Mouse (Mus musculus) embryo, embryonic 10.5 days (tissue): ENCODE measurements at regions not wholly inside any gene's neighbourhood (a gene's known extent, or its start where the extent isn't known, plus 50 kb on each side); places are given as distances from the start of the nearest gene placed in this dataset.
A peak's percentile ranks its signal among the peaks of the same experiment; 100 is the strongest.

ENCODE experiments used
- DNase-seq: peaks from one replicate; pipeline ENCODE4 v3.0.0-alpha.2; 2015; ENCODE audit warnings: low spot score

DNA sequence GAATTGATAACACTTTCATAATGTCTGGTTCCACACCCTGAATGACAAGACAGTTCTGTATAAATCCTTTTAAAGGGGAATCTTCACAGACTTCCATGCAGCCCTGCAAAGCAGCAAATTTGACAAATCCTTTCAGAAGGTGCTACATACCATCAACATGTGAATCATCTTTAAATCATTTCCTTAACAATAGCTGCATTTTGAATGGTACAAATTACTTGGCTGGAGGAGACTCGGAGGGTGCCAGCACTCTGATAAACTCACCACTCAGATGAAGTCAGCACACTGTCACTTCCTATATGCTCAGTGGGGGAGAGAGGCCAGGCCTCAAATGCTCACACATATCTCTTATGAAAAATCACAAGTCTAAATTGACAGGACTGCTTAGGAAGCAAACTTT is 386.1 kb downstream of the Efnb2 start:
- no peak for DNase-seq

DNA sequence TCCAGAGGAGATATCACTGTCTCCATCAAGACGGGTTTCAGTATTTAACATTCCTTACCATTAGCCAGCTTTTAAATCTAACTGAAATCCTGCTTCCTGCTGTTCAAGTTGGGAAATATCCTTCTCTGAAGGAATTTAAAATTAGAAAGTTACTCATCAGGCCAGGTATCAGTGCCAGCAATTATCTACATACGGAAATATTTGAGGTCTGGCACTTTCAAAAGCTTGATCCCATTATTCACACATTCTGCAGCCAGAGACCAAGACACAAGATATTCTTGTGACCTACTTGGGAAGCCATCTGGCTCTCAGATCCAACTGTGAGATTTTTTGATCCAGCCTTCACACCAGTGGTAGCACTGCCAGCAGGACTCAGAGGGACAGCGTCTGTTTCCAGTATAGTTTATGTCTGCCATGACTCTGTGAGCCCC is 386.8 kb downstream of the Efnb2 start:
- no peak for DNase-seq

DNA sequence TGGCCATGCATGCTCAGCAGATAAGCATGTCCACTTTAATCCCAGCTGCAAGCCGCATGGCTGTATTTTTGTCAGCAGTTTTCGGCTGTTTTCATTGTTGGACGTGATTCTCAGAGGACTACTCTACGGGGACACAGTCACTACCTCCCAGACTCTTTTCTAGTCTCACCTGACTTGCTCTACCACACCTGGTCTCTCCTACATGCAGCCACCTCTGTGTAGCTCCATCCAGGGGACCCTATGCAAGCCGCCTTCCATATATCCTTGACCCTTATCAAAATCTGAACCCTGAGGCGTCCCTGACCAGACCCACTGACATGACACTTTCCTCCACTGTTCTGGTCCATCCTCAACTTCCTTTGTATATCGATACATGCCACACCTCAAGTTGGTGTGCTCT is 402.2 kb downstream of the Efnb2 start:
- DNase-seq = no peak

DNA sequence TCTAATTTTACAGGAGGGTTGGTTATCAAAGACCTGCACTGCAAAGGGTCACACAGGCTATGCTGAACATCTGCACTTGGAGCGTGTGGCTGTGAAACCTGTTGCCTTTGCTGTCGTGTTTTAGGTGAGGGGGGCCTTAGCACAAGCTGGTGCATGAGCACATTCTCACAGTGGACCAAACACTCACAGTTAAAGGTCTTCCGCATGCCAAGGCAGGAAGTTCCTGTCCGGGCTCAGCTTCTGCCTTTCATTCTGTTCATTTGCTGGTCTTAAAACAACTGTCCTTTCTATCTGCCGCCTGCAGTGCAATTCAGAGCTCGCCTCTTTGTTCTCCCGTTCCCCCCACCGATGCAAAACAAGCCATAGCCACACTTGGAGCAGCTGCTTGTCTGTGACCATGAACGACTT is 402.8 kb downstream of the Efnb2 start:
- peak; percentile 69 for DNase-seq

DNA sequence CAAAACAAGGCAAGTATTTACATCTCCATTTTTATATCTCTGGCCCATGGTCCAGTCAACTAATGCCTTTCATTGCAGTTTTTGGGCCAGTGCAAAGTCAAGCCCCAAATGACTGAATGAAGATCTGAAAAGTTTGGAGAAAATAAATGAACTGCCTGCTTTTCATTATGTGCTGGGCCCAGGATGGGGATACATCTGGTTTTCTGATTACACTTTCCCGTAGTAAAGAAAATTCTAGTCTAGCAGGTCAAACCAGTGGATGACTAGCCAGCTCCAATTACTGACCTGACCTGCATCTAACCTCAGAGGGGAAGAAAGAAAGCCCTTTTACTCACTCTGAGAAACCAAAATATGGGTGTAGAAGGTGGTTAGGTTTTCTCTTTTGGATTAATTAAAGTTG is 404.7 kb downstream of the Efnb2 start:
- peak; percentile 71 for DNase-seq

DNA sequence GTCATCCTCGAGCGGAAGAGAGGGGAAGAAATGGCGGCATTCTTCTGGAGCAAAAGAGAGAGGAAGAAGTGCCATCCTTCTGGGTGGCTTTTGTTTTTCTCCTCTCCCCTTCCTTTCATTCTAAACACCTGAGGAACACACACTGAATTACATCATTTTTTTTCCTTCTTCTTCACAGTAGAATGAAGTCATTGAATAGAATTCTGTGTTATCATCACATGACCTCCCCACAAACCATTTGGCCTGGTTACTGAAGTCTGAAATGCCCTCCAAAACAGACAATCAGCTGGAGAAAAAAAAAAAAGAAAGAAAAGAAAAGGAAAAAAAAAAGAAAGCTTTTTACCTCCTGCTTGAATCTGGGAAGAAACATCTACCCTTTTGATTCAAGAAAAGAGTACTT is 406.6 kb downstream of the Efnb2 start:
- DNase-seq = no peak

DNA sequence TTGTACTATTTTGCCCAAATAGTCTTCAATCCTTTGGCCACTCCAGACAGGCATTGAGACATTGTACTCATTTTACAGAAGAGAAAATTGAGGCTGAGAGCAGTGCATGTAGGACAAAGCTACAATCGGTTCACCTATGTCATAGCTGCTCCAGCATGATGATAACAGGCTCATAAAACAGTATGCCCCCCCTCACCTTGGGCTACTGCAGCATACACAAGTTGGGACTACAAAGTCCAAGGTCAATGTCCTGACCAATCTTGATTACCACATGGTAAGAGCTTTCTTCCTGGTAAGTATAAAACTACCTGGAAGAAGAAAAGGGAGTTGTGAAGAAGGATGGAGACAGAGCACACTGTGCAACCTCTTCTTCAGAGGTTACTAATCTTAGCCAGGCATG is 416.4 kb downstream of the Efnb2 start:
- no peak for DNase-seq

DNA sequence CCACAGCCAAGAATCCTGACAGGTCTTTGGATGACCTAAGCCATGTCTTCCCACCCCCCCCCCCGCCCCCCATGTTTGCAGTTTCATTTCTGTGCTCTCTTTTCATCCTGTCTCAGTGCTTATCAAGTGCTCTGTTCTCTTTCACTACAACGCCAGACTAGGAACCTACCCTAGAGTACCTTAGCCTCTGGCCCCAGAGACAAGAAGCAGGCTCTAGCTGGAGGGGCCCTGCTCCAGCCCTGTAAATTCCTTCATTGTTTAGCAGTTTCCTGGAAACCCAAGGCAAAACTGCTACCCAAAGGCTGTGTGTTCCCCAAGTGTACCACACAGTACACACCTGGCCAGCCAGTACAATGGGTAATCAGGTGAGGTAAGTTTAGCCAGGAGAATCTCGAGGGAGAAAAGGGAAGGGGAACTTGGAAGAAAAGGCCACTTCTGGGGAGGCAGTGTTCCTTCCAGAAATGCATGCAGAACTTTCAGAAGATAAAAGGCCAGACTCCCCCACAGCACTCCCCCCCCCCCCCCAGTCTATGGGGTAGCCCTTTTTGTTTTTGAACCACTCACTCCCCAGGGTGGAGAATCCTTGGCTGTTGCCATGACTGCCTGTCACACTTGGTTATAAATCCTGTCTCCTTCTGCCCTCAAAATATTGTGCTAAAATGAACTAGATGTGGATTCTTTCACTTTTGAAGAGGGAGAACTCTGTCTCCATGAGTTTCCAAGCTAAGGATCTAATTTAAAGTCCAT is 419.1 kb downstream of the Efnb2 start:
- DNase-seq = peak; percentile 46

DNA sequence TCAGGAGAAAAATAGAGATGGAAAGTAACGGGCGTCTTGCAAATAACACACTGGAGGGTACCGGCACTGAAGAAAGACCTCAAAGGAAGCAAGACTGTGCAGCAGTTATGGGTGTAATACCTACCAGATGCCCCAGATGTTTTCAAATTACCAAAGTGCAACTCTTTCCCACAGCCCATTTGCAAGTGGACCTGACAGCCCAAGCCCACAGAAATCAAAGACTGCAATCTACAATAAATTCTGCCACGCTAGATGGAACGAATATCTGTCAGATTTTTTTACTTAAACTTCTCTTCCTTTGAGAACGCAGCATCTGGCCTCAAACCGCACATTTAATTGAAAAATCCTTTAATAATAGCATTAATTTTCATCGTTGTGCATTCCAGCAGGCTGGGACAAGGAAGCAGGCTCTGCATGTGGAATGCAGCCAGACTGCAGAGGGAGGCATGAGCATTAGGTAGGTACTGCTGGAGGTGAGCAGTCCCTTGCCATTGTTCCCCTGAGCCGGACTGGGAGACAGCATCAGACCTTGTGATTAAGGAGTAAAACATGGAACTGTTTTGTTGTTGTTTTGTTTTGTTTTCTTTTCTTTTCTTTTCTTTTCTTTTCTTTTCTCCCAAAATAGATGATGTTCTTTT is 419.9 kb downstream of the Efnb2 start:
- peak; percentile 51 for DNase-seq

DNA sequence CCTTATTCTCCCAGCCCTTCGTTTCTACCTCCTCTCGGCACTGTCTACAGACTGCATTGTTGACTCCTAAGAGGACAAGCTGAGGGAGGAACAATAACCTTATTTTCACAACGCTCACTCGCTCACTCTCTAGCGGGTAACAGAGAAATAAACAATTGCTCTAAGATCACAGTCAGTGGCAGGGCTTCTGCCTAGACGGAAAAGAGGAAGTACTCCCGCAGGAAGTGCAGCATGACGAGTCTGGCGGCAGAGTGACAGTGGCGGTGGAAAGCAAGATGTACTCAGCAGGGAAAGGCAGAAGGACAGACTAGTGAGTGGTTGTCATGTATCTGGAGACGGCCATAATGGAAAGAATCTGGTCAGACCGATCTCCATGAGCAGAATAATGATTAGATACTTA is 421.6 kb downstream of the Efnb2 start:
- no peak for DNase-seq

DNA sequence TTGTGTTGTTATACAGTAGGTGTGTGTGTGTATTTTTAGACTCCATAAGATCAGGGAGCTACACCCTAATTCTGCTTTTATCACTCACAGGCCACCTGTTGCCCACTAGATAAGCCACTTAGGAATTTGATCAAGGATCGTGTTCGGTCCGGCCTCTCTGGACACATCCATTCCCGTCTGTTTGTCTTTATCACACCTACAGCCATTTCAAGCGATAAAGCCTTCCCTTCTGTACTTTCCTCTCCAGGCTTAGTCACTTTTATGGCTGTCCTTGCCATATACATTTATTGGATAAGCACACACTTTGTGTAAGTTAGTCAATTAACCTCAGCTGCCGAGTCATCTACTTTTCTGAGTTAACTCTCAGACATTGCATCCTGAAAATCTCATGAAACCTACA is 423.0 kb downstream of the Efnb2 start:
- no peak for DNase-seq

DNA sequence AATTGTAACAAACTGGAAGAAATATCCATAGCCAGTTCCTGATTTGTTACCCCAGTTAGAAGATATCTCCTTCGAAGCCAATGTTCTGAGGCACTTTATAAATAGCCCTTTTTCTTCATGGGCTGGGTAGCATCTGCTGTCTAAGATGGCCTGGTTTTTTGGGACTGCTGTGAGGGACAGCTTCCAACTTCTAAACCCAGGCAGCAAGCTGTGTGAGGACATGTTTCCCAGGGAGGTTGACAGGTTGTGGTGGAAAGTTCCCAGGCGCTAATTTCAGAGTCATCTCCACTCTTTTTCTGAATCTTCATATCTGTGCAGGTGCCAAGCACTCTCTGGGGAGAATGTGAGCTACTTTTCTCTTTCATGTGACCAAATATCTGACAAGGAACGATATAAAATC is 427.4 kb downstream of the Efnb2 start:
- no peak for DNase-seq

DNA sequence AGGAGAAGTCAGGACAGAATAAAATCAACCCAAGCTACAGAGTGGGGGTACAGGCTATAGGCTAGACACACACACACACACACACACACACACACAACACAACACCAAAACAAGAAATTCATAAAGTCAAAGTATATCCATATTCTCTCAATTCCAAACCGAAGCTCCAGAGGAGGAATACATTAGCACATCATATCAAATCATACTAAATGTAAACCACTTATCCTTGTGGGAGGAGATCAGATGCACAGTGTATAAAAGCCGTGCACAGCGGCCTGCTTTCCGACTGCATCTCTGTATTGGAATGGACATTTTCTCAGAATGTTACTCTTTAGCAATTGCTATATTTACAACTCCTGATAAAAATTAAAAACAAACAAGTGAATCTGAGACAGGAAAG is 427.9 kb downstream of the Efnb2 start:
- DNase-seq = no peak

DNA sequence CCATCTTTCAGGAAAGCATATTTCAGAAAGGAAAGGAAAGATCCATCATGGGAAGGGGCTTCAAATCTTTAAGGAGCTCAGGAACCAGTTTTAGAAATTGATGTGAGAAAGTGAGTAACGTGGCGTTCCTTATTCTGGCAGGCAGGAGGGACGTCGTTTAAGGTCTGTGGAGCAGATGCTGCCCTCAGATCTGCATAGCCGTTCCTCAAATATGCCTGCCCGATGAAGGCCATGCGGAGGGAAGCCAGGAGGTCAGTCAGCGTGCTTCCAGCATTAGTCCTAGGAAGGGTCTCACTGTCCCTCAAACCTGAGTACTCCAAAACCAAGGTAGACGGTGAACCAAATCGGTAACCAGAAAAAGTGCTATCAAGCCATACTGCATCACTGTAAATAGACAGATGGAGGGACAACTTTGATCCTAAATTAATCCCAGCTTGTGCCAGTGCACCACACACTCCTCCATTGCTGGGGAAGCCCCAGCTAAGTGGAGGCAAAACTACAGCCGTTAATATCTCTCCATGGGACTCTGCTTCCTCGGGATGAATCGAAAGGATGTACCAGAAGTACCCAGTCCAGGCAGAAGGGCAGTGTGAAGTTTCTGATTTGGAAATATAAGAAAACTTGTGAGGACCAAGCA is 428.9 kb downstream of the Efnb2 start:
- no peak for DNase-seq

DNA sequence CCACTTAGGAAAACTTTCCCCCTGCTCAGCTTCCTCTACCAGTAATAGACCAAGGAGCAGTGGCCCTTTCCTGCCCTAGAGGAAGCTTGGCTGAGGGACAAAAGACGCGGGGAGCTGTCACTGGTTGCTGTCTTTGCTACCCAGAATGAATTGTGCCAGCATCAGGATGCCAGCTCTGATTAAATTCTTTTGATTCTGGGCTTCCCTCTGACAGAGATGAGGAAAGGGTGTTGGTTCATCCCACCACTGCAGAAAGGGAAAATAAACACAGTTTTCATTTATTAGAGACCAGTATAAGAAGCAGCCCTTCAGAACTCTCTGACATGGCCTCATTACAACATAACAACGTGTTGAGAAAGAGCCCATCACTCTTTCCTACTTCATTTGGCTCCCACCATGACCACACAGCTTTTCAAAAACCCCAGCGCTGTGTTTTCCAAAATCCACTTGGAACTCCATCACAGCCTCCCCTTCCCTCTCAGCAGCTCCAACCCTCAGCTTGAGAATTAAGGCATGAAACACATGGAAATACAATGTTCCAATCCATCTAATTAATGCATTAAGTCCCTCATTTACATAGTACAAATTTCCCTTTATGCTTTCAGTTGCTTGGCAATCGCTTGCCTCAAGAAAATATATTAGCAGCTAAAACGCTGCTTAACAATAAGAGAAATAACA is 429.6 kb downstream of the Efnb2 start:
- DNase-seq = no peak

DNA sequence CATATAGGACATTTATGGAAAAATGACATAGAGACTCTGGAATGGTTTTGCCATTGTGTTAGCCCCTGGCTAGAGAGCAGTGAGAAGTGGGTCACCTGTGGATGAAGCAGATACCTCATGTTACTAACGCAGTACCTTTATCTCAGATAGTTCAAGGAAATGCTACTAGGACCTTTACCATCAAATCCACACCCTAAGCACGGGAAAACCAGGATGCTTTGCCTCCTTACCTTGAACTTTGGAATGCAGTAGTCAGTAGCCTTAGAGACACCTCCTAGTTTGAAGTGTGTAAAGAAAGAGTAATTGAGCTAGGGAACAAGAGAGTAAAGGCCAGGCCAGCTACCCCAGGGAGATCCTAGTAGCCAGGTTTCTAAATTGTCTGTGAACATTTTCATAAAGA is 435.0 kb downstream of the Efnb2 start:
- DNase-seq = no peak

DNA sequence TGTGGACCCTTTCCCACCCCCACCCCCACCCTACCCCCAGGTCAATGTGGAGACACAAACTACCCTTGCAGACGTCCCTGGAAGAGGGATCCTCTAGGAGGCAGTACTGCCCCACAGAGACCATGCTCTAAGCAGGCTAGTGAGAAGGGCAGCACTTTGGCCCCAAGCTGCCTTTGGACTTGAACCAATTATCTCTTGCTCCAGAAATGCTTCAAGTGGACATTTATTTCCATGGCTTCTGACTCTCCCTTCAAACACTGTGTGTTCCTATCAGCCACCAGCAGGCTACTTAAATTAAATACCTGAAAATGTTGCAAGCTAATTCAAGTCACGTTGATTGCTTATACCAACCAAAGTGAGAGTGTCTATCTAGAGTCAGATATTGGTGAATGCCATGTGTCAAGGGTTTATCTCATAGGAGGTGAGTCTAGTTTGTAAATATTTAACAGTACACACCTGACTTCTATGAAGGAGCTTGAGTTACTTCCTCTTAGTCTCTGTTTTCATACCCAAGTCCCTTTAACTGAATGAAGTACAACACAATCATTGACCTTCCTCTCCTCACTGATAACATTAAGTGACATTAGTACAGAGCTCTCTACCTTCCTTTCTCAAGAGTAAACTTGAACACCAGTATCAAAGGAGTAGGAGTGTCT is 435.7 kb downstream of the Efnb2 start:
- DNase-seq = peak; percentile 38

DNA sequence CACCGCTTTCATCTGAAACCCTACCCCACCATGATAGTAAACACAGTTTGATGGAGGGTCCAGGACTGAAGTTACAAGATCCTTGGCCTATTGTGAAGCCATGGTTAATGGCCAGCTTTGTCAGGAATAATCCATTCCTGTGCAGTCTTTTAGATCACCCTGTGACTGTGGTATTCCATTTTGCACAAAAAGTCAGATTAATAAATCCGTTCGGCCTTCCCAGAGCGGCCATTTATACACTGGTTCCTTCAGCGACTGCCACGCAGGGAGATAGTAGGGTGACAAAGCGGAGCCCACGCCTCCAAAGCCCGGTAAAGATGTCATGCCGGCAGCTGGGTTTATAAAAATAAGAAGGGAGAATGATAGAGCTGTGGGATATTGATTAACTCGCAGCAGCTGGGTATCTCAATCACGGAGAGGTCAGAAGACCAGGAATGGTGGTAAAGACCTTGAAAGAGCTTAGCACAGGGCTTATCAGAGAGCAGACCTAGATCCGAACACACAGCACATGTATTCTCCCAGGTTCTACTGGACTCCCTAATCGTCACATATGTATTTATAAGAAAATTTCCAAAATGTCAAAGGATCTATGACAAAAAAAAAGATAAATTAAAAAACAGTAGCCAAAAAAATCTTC is 440.5 kb downstream of the Efnb2 start:
- peak; percentile 73 for DNase-seq

DNA sequence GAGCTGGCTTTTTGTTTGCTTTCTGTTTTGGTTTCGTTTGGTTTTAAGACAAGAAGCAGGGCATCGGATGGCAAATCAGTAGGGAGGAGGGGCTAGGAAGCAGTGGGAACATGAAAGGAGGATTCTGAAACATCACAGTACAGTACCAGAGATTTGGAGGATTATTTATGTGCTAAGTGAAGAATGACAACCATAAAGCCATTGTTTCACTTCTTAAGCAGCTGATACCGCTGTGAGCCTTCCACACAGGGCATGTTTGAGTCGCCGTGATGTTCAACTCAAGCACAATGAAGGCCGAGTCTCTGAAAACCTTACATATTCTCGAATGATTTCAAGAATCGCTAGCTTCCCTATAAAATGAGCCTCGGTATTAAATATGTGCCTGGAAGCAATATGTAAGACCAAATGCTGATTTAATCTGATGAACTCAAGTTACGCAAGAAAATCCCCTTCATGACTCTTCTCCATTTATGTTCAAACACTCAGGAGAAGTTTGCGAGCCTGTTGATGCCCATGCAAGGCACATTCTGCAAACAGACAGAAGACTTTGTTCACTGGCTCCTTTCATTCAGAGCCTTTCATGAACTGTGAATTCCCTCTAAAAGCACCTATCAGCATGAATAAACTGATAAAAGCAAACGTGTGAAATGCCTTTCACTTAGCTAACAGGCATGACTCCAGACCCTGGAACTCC is 441.2 kb downstream of the Efnb2 start:
- peak; percentile 34 for DNase-seq

DNA sequence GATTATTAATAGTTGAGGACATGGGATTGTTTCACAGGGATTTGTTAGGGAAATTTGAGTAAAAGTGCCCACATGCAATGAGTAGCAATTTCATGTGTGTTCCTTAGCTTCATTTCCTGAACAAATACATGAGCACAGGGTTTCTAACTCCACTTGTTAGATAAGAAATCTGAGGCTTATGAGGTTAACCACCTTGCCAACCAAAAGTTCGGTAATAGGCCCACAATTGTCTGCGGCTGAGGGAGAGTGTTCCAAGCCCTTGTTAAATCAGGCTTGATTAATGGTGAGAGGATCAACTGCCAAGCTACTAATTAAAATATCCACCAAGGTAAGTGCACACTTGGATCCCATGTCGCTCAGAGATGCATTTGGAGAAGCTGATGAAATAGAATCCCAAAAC is 468.0 kb downstream of the Efnb2 start:
- no peak for DNase-seq

DNA sequence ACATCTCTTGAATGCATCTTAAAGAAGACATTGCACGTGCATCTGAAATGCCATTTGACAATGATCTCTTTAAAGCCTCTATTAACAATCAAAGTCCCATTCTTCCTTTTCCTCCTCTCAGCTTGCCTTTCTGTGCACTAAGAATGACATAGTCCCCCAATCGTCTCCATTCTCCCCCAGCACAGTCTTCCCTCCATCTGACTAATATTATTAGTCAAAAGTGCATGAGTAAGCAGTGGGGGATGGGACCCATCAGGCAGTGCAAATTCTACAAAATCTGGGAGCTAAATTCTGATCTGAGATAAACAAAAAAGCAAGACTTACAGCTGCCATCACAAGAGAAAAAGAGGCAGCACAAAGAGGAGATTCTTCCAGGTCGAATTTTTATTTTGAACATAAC is 475.0 kb downstream of the Efnb2 start:
- no peak for DNase-seq
